Mouse (Mus musculus) intestine, embryonic 14.5 days (tissue): ENCODE measurements at regions not wholly inside any gene's neighbourhood (a gene's known extent, or its start where the extent isn't known, plus 50 kb on each side); places are given as distances from the start of the nearest gene placed in this dataset.

Experiments used
- ATAC-seq: fragments of 200-750 bp; cut with Nextera tagmentation; replicated peaks from 2 replicates; pipeline ENCODE4 v1.8.0; 2017; ENCODE audit warnings: low read depth, moderate number of reproducible peaks, moderate TSS enrichment, moderate library complexity; ENCODE audit not compliant: low FRiP score, low TSS enrichment
- DNase-seq: peaks from one replicate; pipeline ENCODE4 v3.0.0-alpha.2; 2018; ENCODE audit warnings: low spot score
- H3K27ac ChIP-seq: fragments of 300-500 bp; sonication (generic); 2 replicates; pipeline ENCODE4 v1.5.1; 2014; ENCODE audit warnings: low read depth, mild to moderate bottlenecking, control low read depth
- H3K27me3 ChIP-seq: fragments of 300-500 bp; sonication (generic); replicated peaks from 2 replicates; pipeline ENCODE4 v1.6.1; 2014; ENCODE audit warnings: low read length, control low read depth; ENCODE audit not compliant: control insufficient read depth, insufficient read depth
- H3K36me3 ChIP-seq: fragments of 300-500 bp; sonication (generic); 2 replicates; pipeline ENCODE4 v1.6.1; 2014; ENCODE audit warnings: low read length, control low read depth; ENCODE audit not compliant: control insufficient read depth, insufficient read depth
- H3K4me1 ChIP-seq: fragments of 300-500 bp; sonication (generic); replicated peaks from 2 replicates; pipeline ENCODE4 v1.6.1; 2014; ENCODE audit warnings: low read length, control low read depth, mixed read lengths; ENCODE audit not compliant: control insufficient read depth, insufficient read depth
- H3K4me2 ChIP-seq: fragments of 300-500 bp; sonication (generic); 2 replicates; pipeline ENCODE4 v1.6.1; 2014; ENCODE audit warnings: low read length
- H3K4me3 ChIP-seq: fragments of 300-500 bp; sonication (generic); 2 replicates; pipeline ENCODE4 v1.5.1; 2014; ENCODE audit warnings: low read depth, low read length, control low read depth, mixed read lengths
- H3K9ac ChIP-seq: fragments of 300-500 bp; sonication (generic); 2 replicates; pipeline ENCODE4 v1.6.1; 2014; ENCODE audit warnings: mild to moderate bottlenecking, low read length
- H3K9me3 ChIP-seq: fragments of 300-500 bp; sonication (generic); 2 replicates; pipeline ENCODE4 v1.6.1; 2016; ENCODE audit warnings: low read length, control low read depth; ENCODE audit not compliant: control insufficient read depth
- WGBS: fragments of 180-500 bp; shearing (Covaris S2); extraction: QIAGEN DNeasy Blood & Tissue Kit; methylation state at CpG from one replicate; pipeline ENCODE4 v1.1.7; 2014; 5-methylcytosine and 5-hydroxymethylcytosine counted together

DNA sequence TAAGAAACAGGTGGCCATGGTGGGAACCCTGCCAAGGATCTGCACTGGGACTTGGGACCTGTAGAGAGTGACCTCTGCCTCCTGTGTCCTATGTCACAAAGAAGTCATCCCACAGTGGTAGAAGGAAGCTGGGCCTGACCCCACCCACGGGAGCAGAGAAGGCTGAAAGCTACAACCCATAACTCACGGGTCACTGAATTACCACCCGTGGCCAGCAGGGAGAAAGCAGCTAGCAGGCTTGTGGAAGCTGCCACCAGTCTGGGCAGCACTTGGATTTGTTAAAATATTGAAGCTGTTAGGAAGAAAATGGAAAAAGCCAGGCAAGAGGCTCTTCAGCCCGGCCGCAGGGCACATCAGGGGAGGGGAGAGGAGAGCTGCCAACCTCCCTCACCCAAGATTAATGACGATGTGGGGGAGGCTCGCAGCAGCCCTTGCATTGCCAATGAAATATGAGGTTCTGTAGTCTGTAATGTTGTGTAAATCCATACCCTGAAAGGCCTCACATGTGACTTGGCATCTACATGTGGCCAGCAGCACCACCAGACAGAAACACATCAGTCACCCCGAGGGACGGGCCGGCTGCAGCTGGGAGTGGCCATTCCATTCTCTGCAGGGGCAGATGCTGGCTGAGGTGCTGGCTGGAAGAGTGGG lies 94.5 kb downstream of the Olfm1 start:
- H3K4me3 ChIP-seq = no peak overlapping the region
- peak; percentile 43; the same call in 1 of the 2 replicates for ATAC-seq
- 26% methylated on average over 10 of the region's 10 CpGs for WGBS
- 0 out of 2 replicates have a peak, but pooled peaks cover 4% of the 10 kb centered on the region for H3K4me1 ChIP-seq
- no peak overlapping the region for H3K9ac ChIP-seq
- no peak overlapping the region for H3K27ac ChIP-seq
- H3K27me3 ChIP-seq = no peaks in the 10 kb centered on the region
- H3K36me3 ChIP-seq = no peaks in the 10 kb centered on the region
- no peak overlapping the region for H3K4me2 ChIP-seq
- peak; percentile 61 for DNase-seq
- no peaks in the 10 kb centered on the region for H3K9me3 ChIP-seq

DNA sequence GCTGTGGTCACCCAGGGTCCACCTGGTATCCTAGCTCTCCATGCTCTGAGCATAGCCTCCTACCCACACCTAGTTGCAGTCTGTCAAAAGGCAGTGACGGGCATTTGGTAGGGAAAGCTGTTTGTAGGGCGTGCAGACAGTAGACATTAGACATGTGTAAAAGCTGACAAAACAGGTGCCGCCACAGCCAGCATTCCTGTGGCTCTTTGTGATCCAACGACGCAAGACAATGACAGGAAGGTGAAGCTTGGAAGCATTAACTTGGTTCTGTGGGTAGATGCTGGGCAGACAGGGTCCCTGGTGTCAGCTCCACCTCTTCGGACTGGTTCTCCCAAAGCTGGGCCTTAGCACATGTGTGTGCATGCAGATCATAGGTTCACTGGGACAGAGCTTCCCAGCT lies 96.5 kb downstream of the Olfm1 start:
- 84% methylated on average over 6 of the region's 6 CpGs for WGBS

DNA sequence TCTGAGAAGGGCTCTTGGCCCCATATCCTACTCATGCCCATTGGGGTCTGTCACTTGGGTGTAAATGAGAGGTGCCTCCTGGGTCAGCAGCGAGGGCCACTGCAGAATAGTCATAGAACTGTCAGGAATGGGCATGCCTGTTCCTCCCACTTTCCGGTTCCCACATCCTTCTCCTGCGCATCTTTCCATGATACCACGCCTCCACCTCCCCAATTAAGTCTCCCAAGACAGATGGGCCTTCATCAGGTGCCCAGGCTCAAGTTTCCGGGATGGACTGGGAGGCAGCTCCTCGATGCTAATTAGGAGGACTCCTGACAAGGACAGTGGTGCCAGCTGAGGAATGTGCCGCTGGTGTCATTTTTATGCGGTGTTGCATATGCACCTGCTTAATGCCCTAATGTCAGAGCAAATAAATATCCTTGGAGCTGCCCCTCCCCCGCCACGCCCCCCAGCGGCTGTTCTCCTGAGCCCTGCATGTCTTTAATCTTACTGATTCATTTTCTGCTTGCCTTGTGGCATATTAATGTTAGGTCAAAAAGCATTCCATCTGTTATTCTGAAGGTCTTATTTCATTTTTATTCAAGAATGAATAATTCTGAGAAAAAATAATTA lies 97.2 kb downstream of the Olfm1 start:
- Histone ChIP-seq H3K4me3 (no peak overlapping the region), H3K4me1 (peaks cover 12% of the 10 kb centered on the region; the same call in 1 of the 2 replicates), H3K27me3 (no peaks in the 10 kb centered on the region), H3K4me2 (no peak overlapping the region), H3K27ac (no peak overlapping the region), H3K9ac (no peak overlapping the region), H3K36me3 (no peaks in the 10 kb centered on the region), H3K9me3 (no peaks in the 10 kb centered on the region)
- ATAC-seq (no peak), DNase-seq (no peak)
- 69% methylated on average over 11 of the region's 11 CpGs for WGBS

More for the DNA sequence above, 96.5 kb downstream of the Olfm1 start:
- peaks cover 7% of the 10 kb centered on the region; the same call in 1 of the 2 replicates for H3K4me1 ChIP-seq
- no peak overlapping the region for H3K4me3 ChIP-seq
- H3K27ac ChIP-seq = no peak overlapping the region
- DNase-seq (no peak), ATAC-seq (no peak)
- H3K9ac ChIP-seq = no peak overlapping the region
- H3K9me3 ChIP-seq = no peaks in the 10 kb centered on the region
- H3K4me2 ChIP-seq = no peak overlapping the region
- no peaks in the 10 kb centered on the region for H3K27me3 ChIP-seq
- no peaks in the 10 kb centered on the region for H3K36me3 ChIP-seq

DNA sequence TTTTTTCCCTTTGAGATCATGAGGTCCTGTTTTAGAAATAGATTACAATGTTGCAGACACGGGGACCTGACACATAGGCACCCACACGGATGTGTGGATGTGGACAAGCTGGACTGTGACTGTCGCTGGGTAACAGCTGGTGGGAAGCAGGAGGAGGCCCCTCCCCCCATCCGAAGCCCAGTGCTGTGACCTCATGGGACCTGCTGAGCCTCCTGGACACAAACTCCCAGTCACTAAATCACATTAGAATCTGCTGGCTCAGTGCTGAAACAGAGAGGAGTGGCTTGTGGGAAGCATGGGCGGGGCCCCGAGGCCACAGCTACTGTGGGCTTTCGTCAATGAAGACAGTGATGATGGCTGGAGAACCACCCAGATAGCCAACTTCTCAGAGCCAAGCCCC lies 101.7 kb downstream of the Olfm1 start:
- Histone ChIP-seq H3K27me3 (no peaks in the 10 kb centered on the region), H3K27ac (no peak overlapping the region), H3K4me3 (no peak overlapping the region), H3K9ac (no peak overlapping the region), H3K4me1 (peaks cover 13% of the 10 kb centered on the region), H3K36me3 (no peaks in the 10 kb centered on the region), H3K9me3 (no peaks in the 10 kb centered on the region), H3K4me2 (no peak overlapping the region)
- 36% methylated on average over 7 of the region's 7 CpGs for WGBS
- DNase-seq = no peak
- ATAC-seq = no peak

DNA sequence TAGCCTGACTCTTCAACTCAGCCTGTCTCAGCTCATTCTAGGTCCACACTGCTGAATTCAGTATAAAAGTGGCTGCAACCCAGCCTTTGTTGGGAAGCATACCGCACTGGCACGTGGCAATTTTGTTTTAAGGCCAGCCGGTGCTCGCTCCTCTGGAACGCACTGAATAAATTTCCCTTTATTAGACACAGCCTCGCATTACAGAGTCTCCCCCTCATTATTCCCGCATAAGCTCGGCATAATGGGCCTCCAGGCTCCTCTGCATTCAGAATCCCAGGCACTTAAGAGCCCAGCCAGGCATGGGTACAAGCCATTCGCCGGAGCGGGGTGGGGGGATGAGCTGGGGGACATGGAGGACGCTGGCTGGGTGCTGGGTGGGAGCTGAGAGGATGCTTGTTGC lies 103.4 kb downstream of the Olfm1 start:
- H3K4me2 ChIP-seq = no peak overlapping the region
- H3K9me3 ChIP-seq = no peaks in the 10 kb centered on the region
- ATAC-seq (no peak), DNase-seq (no peak)
- H3K4me1 ChIP-seq = peaks cover 14% of the 10 kb centered on the region
- no peak overlapping the region for H3K9ac ChIP-seq
- no peaks in the 10 kb centered on the region for H3K36me3 ChIP-seq
- no peak overlapping the region for H3K27ac ChIP-seq
- no peaks in the 10 kb centered on the region for H3K27me3 ChIP-seq
- whole genome bisulfite sequencing = 70% methylated on average over 12 of the region's 12 CpGs
- no peak overlapping the region for H3K4me3 ChIP-seq

DNA sequence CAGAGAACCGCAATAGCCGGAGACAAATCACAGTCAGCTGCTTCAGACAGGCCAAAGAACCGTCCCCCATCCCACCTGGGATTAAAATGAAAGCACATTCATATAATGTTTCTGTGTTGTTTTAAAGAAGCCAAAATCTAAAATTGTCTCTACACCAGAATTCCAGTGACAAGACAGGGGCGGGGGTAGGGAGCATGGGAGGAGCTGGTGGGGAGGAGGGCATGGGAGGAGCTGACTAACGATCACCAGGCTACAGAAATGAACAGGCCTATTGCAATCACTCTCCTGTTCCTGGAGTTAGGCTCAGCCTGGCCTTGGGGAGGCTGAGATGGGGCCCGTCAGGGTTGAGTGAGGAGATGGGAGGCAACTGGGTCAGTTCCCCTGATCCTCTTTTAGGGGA lies 105.9 kb downstream of the Olfm1 start:
- no peaks in the 10 kb centered on the region for H3K27me3 ChIP-seq
- no peak overlapping the region for H3K27ac ChIP-seq
- 36% methylated on average over 6 of the region's 6 CpGs for WGBS
- H3K4me3 ChIP-seq = no peak overlapping the region
- H3K9me3 ChIP-seq = no peaks in the 10 kb centered on the region
- no peak overlapping the region for H3K4me2 ChIP-seq
- no peaks in the 10 kb centered on the region for H3K36me3 ChIP-seq
- ATAC-seq = no peak
- no peak for DNase-seq
- H3K9ac ChIP-seq = no peak overlapping the region
- H3K4me1 ChIP-seq = peaks cover 18% of the 10 kb centered on the region

DNA sequence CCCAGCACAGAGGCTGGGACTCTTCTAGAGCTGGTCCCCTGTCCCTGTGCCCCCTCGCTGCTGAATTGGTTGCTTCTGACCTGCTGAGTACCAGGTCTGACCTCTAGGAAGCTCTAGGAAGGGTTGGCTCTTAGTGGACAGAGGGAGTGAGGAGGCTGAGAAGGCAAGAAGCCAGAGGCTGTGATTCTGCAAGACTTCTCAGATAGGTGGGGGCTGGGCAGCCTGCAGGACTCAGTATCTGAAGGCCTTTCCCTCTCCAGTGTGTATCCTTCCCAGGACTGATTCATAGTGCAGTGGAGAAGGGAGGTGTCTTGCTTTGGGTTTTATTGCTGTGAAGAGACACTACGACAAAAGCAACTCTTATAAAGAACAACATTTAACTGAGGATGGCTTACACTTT lies 106.6 kb downstream of the Olfm1 start:
- Histone ChIP-seq H3K4me1 (peaks cover 14% of the 10 kb centered on the region), H3K27me3 (no peaks in the 10 kb centered on the region), H3K36me3 (no peaks in the 10 kb centered on the region), H3K4me3 (no peak overlapping the region), H3K9me3 (no peaks in the 10 kb centered on the region), H3K4me2 (no peak overlapping the region), H3K9ac (no peak overlapping the region), H3K27ac (no peak overlapping the region)
- ATAC-seq (no peak), DNase-seq (no peak)
- WGBS = 64% methylated on average over 2 of the region's 2 CpGs

DNA sequence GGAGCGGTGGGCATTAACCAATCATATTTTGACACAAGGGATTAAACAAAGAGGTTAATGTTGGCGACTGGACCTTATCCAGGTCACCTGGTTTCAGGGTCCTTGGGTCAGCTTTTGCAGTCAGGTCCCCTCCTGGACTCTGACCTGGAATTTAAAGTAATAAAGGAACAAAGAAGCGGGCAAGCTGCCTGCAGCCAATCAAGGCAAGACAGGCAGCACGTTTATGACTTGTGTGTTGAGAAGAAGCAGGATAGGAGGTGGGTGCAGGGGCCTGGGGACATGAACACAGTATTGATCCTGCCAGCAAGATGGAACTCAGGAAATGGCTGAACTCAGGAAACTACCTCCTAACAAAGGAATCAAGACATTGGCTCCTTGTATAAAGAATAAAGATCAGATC lies 108.5 kb downstream of the Olfm1 start:
- H3K27ac ChIP-seq = no peak overlapping the region
- no peak for ATAC-seq
- 19% methylated on average over 4 of the region's 4 CpGs for WGBS
- H3K36me3 ChIP-seq = no peaks in the 10 kb centered on the region
- no peak overlapping the region for H3K9ac ChIP-seq
- H3K4me3 ChIP-seq = no peak overlapping the region
- DNase-seq = peak; percentile 61
- H3K27me3 ChIP-seq = no peaks in the 10 kb centered on the region
- no peak overlapping the region for H3K4me2 ChIP-seq
- no peaks in the 10 kb centered on the region for H3K9me3 ChIP-seq
- H3K4me1 ChIP-seq = peaks cover 10% of the 10 kb centered on the region

DNA sequence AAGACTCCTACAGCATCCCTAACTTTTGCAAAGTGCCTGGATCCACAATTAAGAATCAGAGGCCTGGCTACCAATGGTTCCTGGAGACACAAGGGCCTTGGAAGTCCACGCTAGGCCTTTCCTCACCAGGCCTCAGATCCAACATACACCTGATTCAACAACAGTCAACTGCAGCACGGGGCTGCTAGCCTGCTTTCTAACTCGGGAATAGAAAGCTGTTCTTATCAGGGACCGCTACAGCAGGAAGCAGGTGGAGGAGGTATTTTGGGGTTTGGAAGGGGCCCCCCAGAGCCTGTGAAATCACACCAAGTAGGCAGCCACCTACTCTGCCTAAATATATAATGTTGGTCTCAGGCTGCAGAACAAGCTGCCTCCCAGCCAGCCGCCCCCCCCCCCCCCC lies 111.1 kb downstream of the Olfm1 start:
- no peak for ATAC-seq
- H3K27me3 ChIP-seq = no peaks in the 10 kb centered on the region
- no peak overlapping the region for H3K27ac ChIP-seq
- H3K4me2 ChIP-seq = no peak overlapping the region
- H3K9ac ChIP-seq = no peak overlapping the region
- 89% methylated on average over 5 of the region's 5 CpGs for WGBS
- no peaks in the 10 kb centered on the region for H3K36me3 ChIP-seq
- no peak for DNase-seq
- H3K4me1 ChIP-seq = peaks cover 5% of the 10 kb centered on the region; the same call in 1 of the 2 replicates
- no peak overlapping the region for H3K4me3 ChIP-seq
- H3K9me3 ChIP-seq = no peaks in the 10 kb centered on the region
